Mouse (Mus musculus): ENCODE measurements around the gene Rnh1.

- TF ChIP-seq CTCF (IDR thresholded peaks at IDR 0.05; ENCODE audit: low read depth, low read length) = no peak
- TF ChIP-seq POLR2A (IDR thresholded peaks at IDR 0.05; ENCODE audit: extremely low read depth, insufficient read depth, low read length) = no peak
Observed at GRCm38 (mm10) chr7:141213133-141213532, 40.5 kb upstream of the Rnh1 start.

All from liver, adult 2 months (tissue).